Mouse (Mus musculus) intestine, embryonic 15.5 days (tissue): Measurements from ENCODE around the gene Maco1. TPM values are rescaled to one million over a fixed set of nuclear protein-coding genes. Genes with fewer than 3 reads are reported as not detected.

Experiments
- ATAC-seq: fragments of 200-750 bp; cut with Nextera tagmentation; 2 replicates; pipeline ENCODE4 v1.8.0; 2017; ENCODE audit warnings: moderate TSS enrichment, moderate library complexity
- H3K27ac ChIP-seq: fragments of 300-500 bp; sonication (generic); 2 replicates; pipeline ENCODE4 v1.5.1; 2015; ENCODE audit warnings: mild to moderate bottlenecking, inconsistent platforms
- H3K27me3 ChIP-seq: fragments of 300-500 bp; sonication (generic); replicated peaks from 2 replicates; pipeline ENCODE4 v1.6.1; 2015; ENCODE audit warnings: inconsistent platforms
- H3K36me3 ChIP-seq: fragments of 300-500 bp; sonication (generic); 2 replicates; pipeline ENCODE4 v1.6.1; 2015; ENCODE audit warnings: inconsistent platforms
- H3K4me1 ChIP-seq: fragments of 300-500 bp; sonication (generic); replicated peaks from 2 replicates; pipeline ENCODE4 v1.6.1; 2015; ENCODE audit warnings: inconsistent platforms
- H3K4me2 ChIP-seq: fragments of 300-500 bp; sonication (generic); replicated peaks from 2 replicates; pipeline ENCODE4 v1.6.1; 2015; ENCODE audit warnings: mild to moderate bottlenecking, inconsistent platforms
- H3K4me3 ChIP-seq: fragments of 300-500 bp; sonication (generic); replicated peaks from 2 replicates; pipeline ENCODE4 v1.5.1; 2015; ENCODE audit warnings: inconsistent platforms
- H3K9ac ChIP-seq: fragments of 300-500 bp; sonication (generic); 2 replicates; pipeline ENCODE4 v1.6.1; 2015; ENCODE audit warnings: inconsistent platforms
- H3K9me3 ChIP-seq: fragments of 300-500 bp; sonication (generic); 2 replicates; pipeline ENCODE4 v1.6.1; 2016; ENCODE audit warnings: inconsistent platforms
- WGBS: fragments of 180-500 bp; shearing (Covaris S2); methylation state at CpG from one replicate; pipeline ENCODE4 v1.1.7; 2015; 5-methylcytosine and 5-hydroxymethylcytosine counted together
- polyA plus RNA-seq: library from polyadenylated mRNA; unstranded; fragments of >200 nt; fragmentation: Nextera tagmentation; extraction: Ambion mirVana; gene quantifications from 2 replicates; pipeline ENCODE4 v1.2.1, GENCODE M21; 2015

Gene Maco1
- 28.6 and 31.2 TPM in 2 replicates for polyA plus RNA-seq

- Histone ChIP-seq H3K4me2 (peak within 1 kb of the TSS; percentile 89), H3K36me3 (no peaks in the 10 kb centered on the region), H3K4me3 (peak within 1 kb of the TSS; percentile 86), H3K9ac (peak within 1 kb of the TSS; percentile 83), H3K27ac (peak within 1 kb of the TSS; percentile 88), H3K27me3 (no peaks in the 10 kb centered on the region), H3K9me3 (no peaks in the 10 kb centered on the region), H3K4me1 (peaks cover 8% of the 10 kb centered on the region; the same call in 1 of the 2 replicates)
- WGBS = under 1% methylated on average over 38 of the region's 38 CpGs
- peak; percentile 98 for ATAC-seq
Measured at GRCm38 (mm10) chr4:134853259-134853636, at the start of gene Maco1. Gene Maco1 (minus strand): TSS chr4:134853345.

DNA sequence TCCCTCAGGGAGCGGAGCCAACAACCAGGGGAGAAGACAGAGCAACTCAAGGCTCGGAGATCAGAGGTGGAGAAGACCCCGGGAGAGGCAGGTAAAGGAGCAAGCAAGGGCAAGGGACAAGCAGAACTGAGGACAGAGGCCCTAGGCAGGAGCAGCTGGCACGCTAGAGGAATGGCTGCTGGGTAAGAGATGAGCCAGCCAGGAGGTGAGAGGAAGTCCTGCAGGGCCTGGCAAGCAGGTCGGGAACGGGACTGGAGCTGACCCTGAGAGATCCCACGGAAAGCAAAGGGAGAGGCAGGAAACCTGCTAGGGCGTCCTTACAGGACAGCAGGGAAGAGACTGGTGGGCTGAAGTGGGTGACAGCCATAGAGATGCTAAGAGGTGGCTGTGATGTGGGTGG, 48.0 kb upstream of the Maco1 start:
- Histone ChIP-seq H3K4me3 (no peak overlapping the region), H3K4me1 (no peaks in the 10 kb centered on the region), H3K9me3 (no peaks in the 10 kb centered on the region), H3K4me2 (no peak overlapping the region), H3K27ac (no peak overlapping the region), H3K36me3 (peaks cover 50% of the 10 kb centered on the region), H3K9ac (no peak overlapping the region), H3K27me3 (no peaks in the 10 kb centered on the region)
- 87% methylated on average over 8 of the region's 8 CpGs for WGBS
- no peak for ATAC-seq

- ATAC-seq = no peak
- H3K36me3 ChIP-seq = peaks cover 27% of the 10 kb centered on the region
- H3K9ac ChIP-seq = no peak overlapping the region
- WGBS = 82% methylated on average over 6 of the region's 6 CpGs
- no peaks in the 10 kb centered on the region for H3K4me1 ChIP-seq
- no peak overlapping the region for H3K4me2 ChIP-seq
- no peak overlapping the region for H3K27ac ChIP-seq
- H3K27me3 ChIP-seq = no peaks in the 10 kb centered on the region
- H3K4me3 ChIP-seq = no peak overlapping the region
- H3K9me3 ChIP-seq = no peaks in the 10 kb centered on the region
Measured at GRCm38 (mm10) chr4:134897256-134897655, 44.1 kb upstream of the Maco1 start.

DNA sequence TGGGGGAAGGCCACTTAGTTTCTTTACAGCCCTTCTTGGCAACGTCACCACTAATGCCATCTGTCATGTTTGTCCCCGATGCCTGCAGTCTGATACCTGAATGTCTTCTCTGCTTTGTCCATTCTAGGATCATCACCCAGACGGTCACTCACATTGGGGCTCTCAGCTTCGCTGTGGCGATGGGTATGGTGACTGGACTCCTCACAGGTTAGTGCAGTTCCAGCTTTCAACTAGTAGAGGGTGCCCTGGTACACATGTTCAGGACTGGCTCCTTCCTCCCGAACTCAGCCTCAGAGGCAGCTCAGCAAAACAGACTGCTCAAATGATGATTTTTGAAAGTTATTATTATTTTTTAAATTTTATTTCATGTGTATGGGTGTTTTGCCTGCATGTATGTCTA, 39.0 kb upstream of the Maco1 start:
- no peak for ATAC-seq

GRCm38 (mm10) chr4:134884364-134884763, 31.2 kb upstream of the Maco1 start:
- Histone ChIP-seq H3K27me3 (no peaks in the 10 kb centered on the region), H3K4me1 (peaks cover 5% of the 10 kb centered on the region), H3K36me3 (no peaks in the 10 kb centered on the region), H3K9ac (no peak overlapping the region), H3K27ac (no peak overlapping the region), H3K9me3 (no peaks in the 10 kb centered on the region), H3K4me2 (no peak overlapping the region), H3K4me3 (no peak overlapping the region)
- no peak for ATAC-seq
- 92% methylated on average over 4 of the region's 4 CpGs for WGBS

More for the DNA sequence above, 39.0 kb upstream of the Maco1 start:
- Histone ChIP-seq H3K4me3 (no peak overlapping the region), H3K4me1 (no peaks in the 10 kb centered on the region), H3K4me2 (no peak overlapping the region), H3K9ac (no peak overlapping the region), H3K36me3 (peaks cover 5% of the 10 kb centered on the region; the same call in 1 of the 2 replicates), H3K27me3 (no peaks in the 10 kb centered on the region), H3K27ac (no peak overlapping the region), H3K9me3 (no peaks in the 10 kb centered on the region)
- 74% methylated on average over 6 of the region's 6 CpGs for WGBS

- no peaks in the 10 kb centered on the region for H3K9me3 ChIP-seq
- H3K36me3 ChIP-seq = no peaks in the 10 kb centered on the region
- no peaks in the 10 kb centered on the region for H3K27me3 ChIP-seq
- H3K4me3 ChIP-seq = no peak overlapping the region
- no peak overlapping the region for H3K4me2 ChIP-seq
- H3K4me1 ChIP-seq = peaks cover 8% of the 10 kb centered on the region
- WGBS = 79% methylated on average over 10 of the region's 10 CpGs
- no peak overlapping the region for H3K27ac ChIP-seq
- H3K9ac ChIP-seq = no peak overlapping the region
- no peak for ATAC-seq
Measured at GRCm38 (mm10) chr4:134883808-134884207, 30.7 kb upstream of the Maco1 start.

DNA sequence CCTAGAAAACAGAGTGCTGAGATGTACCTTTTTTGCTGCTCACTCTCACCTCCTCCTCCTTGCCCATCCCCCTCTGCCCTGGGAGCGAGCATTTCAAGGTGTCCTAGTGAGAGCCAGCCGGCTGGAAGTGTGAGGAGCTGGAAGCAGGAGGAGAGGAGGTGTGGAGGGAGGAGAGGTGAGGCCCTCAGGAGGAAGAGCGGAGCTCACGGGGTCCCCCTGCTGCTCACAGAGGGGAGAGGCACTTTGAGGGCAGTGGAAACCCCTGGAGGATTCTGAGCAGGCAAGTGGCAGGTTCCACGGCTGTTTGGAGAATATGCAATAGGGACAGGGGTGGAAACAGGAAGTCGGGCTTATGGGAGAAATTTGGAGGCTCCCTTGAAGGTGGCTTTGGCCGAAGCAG, 30.1 kb upstream of the Maco1 start:
- ATAC-seq = no peak
- Histone ChIP-seq H3K4me3 (no peak overlapping the region), H3K4me1 (peaks cover 8% of the 10 kb centered on the region), H3K27ac (no peak overlapping the region), H3K9me3 (no peaks in the 10 kb centered on the region), H3K27me3 (no peaks in the 10 kb centered on the region), H3K36me3 (no peaks in the 10 kb centered on the region), H3K9ac (no peak overlapping the region), H3K4me2 (no peak overlapping the region)
- WGBS = 28% methylated on average over 7 of the region's 7 CpGs

GRCm38 (mm10) chr4:134880041-134880440, 26.9 kb upstream of the Maco1 start:
- H3K36me3 ChIP-seq = no peaks in the 10 kb centered on the region
- peak overlapping the region; percentile 73 for H3K4me2 ChIP-seq
- H3K9me3 ChIP-seq = no peaks in the 10 kb centered on the region
- peaks cover 8% of the 10 kb centered on the region for H3K4me1 ChIP-seq
- H3K27me3 ChIP-seq = no peaks in the 10 kb centered on the region
- H3K4me3 ChIP-seq = no peak overlapping the region
- no peak overlapping the region for H3K9ac ChIP-seq
- H3K27ac ChIP-seq = no peak overlapping the region
- no peak for ATAC-seq
- 33% methylated on average over 6 of the region's 6 CpGs for WGBS

DNA sequence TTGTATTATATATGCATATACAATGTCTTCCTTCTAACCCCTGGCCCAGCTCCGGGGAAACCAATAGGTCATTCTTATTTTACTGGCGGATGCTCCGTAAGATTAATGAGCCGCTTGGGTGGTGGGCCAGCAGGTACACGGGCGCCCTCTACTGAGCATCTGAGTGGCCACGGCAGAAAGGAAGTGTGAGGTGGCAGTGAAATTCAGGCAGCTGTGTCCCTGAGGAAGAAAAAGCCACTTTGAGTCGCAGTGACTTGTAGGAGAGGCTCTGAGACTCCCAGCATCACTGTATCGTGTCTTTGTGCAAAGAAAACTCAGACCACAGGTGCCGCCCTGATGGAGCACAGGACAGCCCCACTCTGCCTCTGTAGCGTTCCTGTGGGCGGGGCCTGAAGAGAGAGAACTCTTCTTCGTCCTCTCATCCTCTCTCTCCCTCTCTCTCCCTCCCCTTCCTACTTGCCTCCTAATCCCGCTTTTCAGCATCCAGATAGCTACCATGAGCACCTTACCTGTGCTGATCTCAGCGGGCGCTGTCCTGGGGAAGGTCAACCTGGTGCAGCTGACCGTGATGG, 26.4 kb upstream of the Maco1 start:
- no peaks in the 10 kb centered on the region for H3K27me3 ChIP-seq
- peak overlapping the region; percentile 31 for H3K4me3 ChIP-seq
- no peaks in the 10 kb centered on the region for H3K9me3 ChIP-seq
- no peak overlapping the region for H3K27ac ChIP-seq
- H3K9ac ChIP-seq = peak overlapping the region; percentile 28; the same call in 1 of the 2 replicates
- WGBS = 4% methylated on average over 17 of the region's 17 CpGs
- no peaks in the 10 kb centered on the region for H3K36me3 ChIP-seq
- peak; percentile 45; the same call in 1 of the 2 replicates for ATAC-seq
- H3K4me2 ChIP-seq = peak overlapping the region; percentile 73
- peaks cover 8% of the 10 kb centered on the region for H3K4me1 ChIP-seq

DNA sequence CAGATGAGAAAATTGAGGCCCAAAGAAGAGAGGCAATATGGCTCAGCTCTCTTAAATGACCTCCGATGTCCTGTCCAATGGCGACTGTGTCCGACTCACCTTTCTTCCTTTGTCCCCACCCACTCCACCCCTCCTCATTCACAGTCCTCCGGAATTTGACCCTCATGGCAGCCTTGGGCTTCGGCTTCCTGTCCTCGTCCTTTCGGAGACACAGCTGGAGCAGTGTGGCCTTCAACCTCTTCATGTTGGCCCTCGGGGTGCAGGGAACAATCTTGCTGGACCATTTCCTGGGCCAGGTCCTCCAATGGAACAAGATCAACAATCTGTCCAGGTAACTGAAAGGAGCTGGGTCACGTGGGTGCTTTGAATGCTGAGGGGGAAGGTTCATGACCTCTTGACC, 23.0 kb upstream of the Maco1 start:
- ATAC-seq = no peak

GRCm38 (mm10) chr4:134871950-134872349, 18.8 kb upstream of the Maco1 start:
- WGBS = 46% methylated on average over 2 of the region's 2 CpGs
- no peak overlapping the region for H3K9ac ChIP-seq
- H3K9me3 ChIP-seq = no peaks in the 10 kb centered on the region
- 0 out of 2 replicates have a peak, but pooled peaks cover 8% of the 10 kb centered on the region for H3K4me1 ChIP-seq
- H3K27ac ChIP-seq = no peak overlapping the region
- no peaks in the 10 kb centered on the region for H3K36me3 ChIP-seq
- H3K4me3 ChIP-seq = no peak overlapping the region
- no peak overlapping the region for H3K4me2 ChIP-seq
- peaks cover 18% of the 10 kb centered on the region; the same call in 1 of the 2 replicates for H3K27me3 ChIP-seq
- no peak for ATAC-seq

More for the DNA sequence above, 23.0 kb upstream of the Maco1 start:
- H3K27me3 ChIP-seq = no peaks in the 10 kb centered on the region
- 76% methylated on average over 9 of the region's 9 CpGs for WGBS
- H3K9ac ChIP-seq = no peak overlapping the region
- no peaks in the 10 kb centered on the region for H3K36me3 ChIP-seq
- no peak overlapping the region for H3K4me3 ChIP-seq
- peaks cover 8% of the 10 kb centered on the region for H3K4me1 ChIP-seq
- H3K9me3 ChIP-seq = no peaks in the 10 kb centered on the region
- H3K4me2 ChIP-seq = no peak overlapping the region
- no peak overlapping the region for H3K27ac ChIP-seq

DNA sequence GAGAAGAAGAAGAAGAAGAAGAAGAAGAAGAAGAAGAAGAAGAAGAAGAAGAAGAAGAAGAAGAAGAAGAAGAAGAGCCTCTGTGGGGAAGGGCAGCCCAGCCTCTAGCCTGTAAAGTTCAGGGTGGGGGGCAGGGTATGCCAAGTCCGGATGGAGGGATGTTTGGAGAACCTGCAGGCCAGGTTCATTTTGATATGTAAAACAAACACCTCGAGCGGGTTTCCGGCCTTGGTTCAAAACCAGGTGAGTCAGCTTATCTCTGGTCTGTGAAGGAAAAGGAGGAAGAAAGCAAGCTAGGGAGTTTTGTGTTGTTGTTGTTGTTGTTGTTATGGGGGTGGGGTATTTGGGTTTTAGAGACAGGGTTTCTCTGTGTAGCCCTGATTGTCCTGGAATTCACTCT, 18.3 kb upstream of the Maco1 start:
- no peaks in the 10 kb centered on the region for H3K36me3 ChIP-seq

DNA sequence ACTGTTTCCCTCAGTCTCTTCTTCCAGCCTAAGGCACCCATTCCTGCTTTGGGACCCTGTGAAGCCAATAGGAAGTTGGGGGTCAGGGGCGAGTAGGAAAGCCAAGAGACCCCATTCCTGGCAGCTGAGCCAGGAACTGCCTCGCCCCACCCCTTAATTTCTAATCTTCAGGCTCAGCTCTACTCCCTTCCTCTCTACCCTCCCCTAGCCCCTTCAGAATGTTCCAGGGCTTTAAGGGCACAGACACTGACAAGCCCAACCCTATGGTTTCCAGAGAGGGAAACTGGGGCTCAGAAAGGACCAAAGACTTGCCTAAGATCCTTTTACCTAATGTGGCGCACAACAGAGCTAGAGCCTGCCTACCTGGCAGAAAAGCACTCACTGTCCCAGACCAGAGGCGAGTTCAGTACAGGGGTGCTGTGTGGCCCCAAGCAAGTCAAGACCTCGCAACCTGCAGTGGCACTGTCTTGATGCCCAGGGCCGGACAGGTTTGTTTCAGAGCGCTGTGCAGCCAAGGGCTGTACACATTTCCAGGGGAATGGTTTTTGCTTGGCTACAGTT, 16.8 kb upstream of the Maco1 start:
- H3K9ac ChIP-seq = peak overlapping the region; percentile 15; the same call in 1 of the 2 replicates
- H3K36me3 ChIP-seq = no peaks in the 10 kb centered on the region
- H3K4me1 ChIP-seq = 0 out of 2 replicates have a peak, but pooled peaks cover 8% of the 10 kb centered on the region
- no peak overlapping the region for H3K27ac ChIP-seq
- no peaks in the 10 kb centered on the region for H3K9me3 ChIP-seq
- H3K4me3 ChIP-seq = no peak overlapping the region
- WGBS = 55% methylated on average over 7 of the region's 7 CpGs
- peaks cover 18% of the 10 kb centered on the region; the same call in 1 of the 2 replicates for H3K27me3 ChIP-seq
- ATAC-seq = no peak
- peak overlapping the region; percentile 51 for H3K4me2 ChIP-seq

More for the DNA sequence above, 18.3 kb upstream of the Maco1 start:
- Histone ChIP-seq H3K4me2 (no peak overlapping the region), H3K27ac (no peak overlapping the region), H3K9me3 (no peaks in the 10 kb centered on the region), H3K4me1 (0 out of 2 replicates have a peak, but pooled peaks cover 8% of the 10 kb centered on the region), H3K27me3 (peaks cover 18% of the 10 kb centered on the region; the same call in 1 of the 2 replicates), H3K4me3 (no peak overlapping the region), H3K9ac (no peak overlapping the region)
- 28% methylated on average over 4 of the region's 4 CpGs for whole genome bisulfite sequencing
- ATAC-seq = no peak
